Mouse (Mus musculus) spleen, adult 10 weeks (tissue): ENCODE results near the gene Dus2. TPM values are rescaled to one million over a fixed set of nuclear protein-coding genes. Genes with fewer than 3 reads are reported as not detected.

Experiments used
- polyA plus RNA-seq: library from polyadenylated mRNA; stranded (reverse); fragments of 350-450 nt; fragmentation: Illumina TruSeq; extraction: RNeasy Lipid Tissue Mini Kit (QIAGEN cat#74804); gene quantifications from one replicate; pipeline ENCODE4 v1.2.3, GENCODE M21; 2015; ENCODE audit warnings: low replicate concordance; ENCODE audit not compliant: insufficient read depth

Gene Dus2
- 16.9 TPM for polyA plus RNA-seq

DNA sequence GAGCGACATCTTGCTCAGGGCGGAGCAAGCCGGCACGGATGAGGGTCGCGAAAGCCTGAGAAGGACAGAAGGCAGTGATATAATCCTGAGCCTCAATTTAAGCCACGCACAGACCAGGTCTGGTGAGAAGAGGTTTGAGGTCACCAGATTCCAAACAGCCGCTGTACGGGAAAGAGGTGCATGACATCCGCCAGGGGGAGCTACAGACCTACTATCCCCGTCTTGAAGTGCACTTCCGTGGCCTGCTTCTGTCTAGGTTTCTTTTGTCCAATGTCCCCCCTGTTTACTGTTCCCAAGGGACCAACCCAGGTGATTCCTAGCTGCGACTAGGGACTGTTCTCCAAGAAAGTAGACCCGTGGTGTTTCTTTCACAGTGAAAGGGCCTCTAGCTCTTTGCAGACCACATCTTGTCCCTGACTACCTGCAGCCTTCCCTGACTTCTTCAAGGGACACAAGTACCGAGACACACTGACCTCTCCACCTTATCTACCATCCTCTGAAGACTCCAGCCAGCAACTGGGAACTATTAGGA is at the start of gene Dus2:
TSS of gene Dus2 (plus strand) at position 482 of the 532 bp plus-strand sequence.

DNA sequence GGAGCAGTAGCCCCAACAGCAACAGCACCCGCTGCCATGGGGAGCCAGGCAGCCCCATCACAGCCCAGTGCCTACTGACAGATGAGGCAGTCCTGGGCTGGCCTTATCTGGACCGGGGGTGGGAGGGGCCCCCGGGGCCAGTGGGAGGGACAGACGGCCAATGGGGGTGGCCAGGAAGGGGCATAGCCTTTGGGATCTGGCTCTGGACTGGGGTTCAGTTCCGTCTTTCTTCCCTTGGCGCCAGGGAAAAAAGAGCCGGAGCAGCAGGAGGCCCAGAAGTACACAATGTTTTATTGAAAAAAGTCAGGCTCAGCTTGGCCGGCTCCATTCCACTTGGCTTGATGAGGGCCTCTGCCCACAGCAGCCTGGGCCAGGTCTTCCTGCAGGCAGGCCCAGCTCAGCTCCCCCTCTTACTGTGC is 47.8 kb upstream of the Dus2 start, which contains the start of gene Lcat:
TSS of gene Lcat (minus strand) at position 62 of the 419 bp plus-strand sequence.

DNA sequence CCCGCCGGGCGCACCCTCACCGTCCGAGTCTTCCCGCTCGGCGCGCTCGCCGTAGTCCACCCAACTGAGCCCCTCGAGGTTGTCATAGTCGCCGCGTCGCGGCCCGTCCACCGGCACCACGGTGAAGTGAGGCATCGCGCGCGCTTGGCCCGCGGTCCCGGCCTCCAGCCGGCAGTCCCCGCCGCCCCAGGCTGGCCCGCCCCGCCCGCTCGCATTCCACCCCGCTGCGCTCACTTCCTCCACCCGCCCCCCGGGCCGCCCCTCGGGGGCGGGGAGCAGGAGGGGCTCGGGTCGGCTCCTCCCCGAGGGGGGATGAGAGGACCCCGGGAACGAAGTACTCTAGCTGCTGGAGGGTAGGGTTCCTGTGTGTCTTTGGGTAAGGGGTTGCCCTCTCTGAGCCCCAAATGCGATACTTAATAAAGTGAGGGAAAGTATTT is 25.2 kb upstream of the Dus2 start, which contains the start of gene Slc12a4:
TSS of gene Slc12a4 (minus strand) at position 193 of the 437 bp plus-strand sequence.

DNA sequence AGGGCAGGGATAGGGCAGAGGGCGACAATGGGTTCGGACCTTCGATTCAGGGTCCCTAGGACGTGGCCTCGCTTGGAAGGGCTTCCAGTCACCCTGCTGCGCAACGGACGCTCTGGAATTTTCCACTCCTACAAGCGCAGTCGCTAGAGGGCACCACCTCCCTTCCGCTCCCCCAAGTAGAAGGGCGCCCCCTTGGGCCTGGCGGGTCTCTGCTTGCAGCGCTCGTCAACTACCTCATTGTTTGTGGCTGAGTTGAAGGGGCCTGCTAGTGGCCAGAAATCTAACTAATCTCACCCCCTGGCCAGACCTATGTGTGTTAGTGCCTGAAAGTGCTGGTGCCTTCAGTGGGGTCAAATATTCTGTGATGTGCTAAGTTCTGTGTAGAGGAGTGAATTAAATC is 11.8 kb upstream of the Dus2 start, which contains the start of gene Dpep3:
TSS of gene Dpep3 (minus strand) at position 105 of the 400 bp plus-strand sequence.

DNA sequence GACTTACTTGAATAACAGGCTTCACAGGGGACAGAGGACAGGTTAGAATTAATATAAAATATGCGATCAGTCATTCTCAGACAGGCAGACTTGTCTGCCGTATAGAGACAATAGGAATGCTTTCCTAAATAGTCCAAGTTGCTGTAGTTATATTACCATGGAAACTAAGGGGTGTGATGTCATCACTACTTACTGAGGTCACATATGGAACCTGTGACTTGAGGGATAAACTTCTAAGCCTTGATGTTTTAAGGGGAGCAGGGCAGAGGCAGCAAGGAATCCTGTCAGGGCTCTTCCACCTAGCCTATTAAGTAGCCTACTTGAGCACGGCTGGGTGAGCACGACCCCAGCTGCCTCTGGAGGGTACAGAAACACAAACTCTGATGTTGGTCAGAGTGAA is 14.7 kb downstream of the Dus2 start, which contains the start of gene Dpep2nb:
TSS of gene Dpep2nb (minus strand) at position 101 of the 400 bp plus-strand sequence.

DNA sequence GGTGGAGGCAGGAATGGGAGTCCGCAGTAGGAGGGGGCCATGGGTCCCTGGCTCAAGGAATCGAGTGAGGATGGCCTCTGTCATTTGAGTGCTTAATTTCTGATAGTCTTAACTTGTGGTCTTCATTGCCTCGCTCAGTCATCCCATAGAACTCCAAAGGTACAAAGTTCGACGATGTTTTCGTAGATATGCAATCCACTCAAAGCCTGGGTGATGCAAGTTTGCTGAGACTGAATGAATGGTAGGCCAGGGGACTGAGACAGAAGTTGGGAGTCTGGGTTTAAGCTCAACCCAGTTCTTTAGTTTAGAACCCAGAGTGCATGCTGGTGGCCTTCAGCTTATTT is 20.5 kb downstream of the Dus2 start, which contains the start of gene Ddx28:
TSS of gene Ddx28 (minus strand) at position 240 of the 344 bp plus-strand sequence.

DNA sequence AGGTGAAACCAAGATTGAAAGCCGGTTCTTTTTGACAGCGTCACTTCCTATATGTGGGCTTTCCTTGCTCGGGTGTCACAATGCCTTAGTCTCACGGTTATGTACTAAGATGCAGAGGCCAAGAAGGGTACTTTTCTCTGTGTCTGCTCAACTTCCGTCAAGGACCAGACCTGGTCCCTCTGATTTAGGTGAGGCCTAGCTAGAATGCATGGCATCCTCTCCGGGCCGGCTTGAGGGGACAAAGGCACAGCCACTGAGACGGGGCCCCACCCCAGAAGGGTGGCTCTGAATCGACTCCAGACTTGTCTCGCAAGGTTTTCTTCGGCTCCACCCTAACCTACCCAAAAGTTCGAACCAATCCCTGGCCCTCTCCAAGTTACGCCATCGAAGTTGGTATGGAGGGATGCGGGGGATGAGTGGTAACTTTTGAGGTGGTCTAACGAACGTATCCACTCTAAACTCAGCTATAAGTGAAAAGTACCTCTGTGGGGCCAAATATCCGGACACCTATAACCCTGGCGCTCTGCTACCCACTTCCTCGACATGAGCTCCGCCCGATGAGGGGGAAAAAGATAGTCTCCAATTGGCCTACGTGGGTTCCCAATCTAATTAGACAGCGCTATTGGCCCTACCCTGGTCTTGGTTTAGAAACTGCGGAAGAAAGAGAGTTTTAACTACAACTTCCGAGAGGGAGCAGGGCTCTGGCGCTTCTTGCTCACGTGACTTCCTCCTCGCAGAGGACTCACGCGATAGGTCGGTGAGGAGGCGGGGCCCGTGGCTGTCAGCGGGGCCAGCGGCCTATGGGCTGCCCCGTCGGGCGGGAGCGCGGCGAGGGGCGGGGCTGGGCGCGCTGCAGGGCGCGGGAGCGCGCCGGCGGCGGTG is 67.8 kb downstream of the Dus2 start, which contains the start of gene Nfatc3:
TSS of gene Nfatc3 (plus strand) at position 110 of the 882 bp plus-strand sequence.

Other genes with a start within 250 kb of the Dus2 start
- gene Gfod2, start 232.7 kb upstream of the Dus2 start, polyA plus RNA-seq = 0.99 TPM
- 33.1 TPM for gene Ranbp10, start 164.0 kb upstream of the Dus2 start, polyA plus RNA-seq
- gene Tsnaxip1, start 163.6 kb upstream of the Dus2 start, polyA plus RNA-seq = 0.18 TPM
- gene Cenpt, start 138.1 kb upstream of the Dus2 start, polyA plus RNA-seq = 12.7 TPM
- 21.7 TPM for gene Thap11, start 136.2 kb upstream of the Dus2 start, polyA plus RNA-seq
- 79.0 TPM for gene Nutf2, start 130.8 kb upstream of the Dus2 start, polyA plus RNA-seq
- 23.4 TPM for gene Edc4, start 110.5 kb upstream of the Dus2 start, polyA plus RNA-seq
- not detected for gene Nrn1l, start 97.8 kb upstream of the Dus2 start, polyA plus RNA-seq
- gene Pskh1, start 90.9 kb upstream of the Dus2 start, polyA plus RNA-seq = 11.7 TPM
- gene Ctrl, start 57.5 kb upstream of the Dus2 start, polyA plus RNA-seq = 3.9 TPM
- 35.5 TPM for gene Psmb10, start 52.9 kb upstream of the Dus2 start, polyA plus RNA-seq
- 1.4 TPM for gene Lcat, start 48.0 kb upstream of the Dus2 start, polyA plus RNA-seq
- 10.7 TPM for gene Slc12a4, start 25.2 kb upstream of the Dus2 start, polyA plus RNA-seq
- gene Dpep3, start 11.9 kb upstream of the Dus2 start, polyA plus RNA-seq = 0.22 TPM
- gene Dpep2nb, start 14.6 kb downstream of the Dus2 start, polyA plus RNA-seq = not detected
- gene Ddx28, start 20.5 kb downstream of the Dus2 start, polyA plus RNA-seq = 6.9 TPM
- gene Nfatc3, start 67.5 kb downstream of the Dus2 start, polyA plus RNA-seq = 110 TPM
- gene Esrp2, start 145.6 kb downstream of the Dus2 start, polyA plus RNA-seq = 0.06 TPM
- gene Pla2g15, start 159.1 kb downstream of the Dus2 start, polyA plus RNA-seq = 32.9 TPM
- 27.4 TPM for gene Slc7a6, start 177.5 kb downstream of the Dus2 start, polyA plus RNA-seq
- 79.5 TPM for gene Slc7a6os, start 219.6 kb downstream of the Dus2 start, polyA plus RNA-seq
- 20.2 TPM for gene Prmt7, start 219.6 kb downstream of the Dus2 start, polyA plus RNA-seq